Mouse (Mus musculus): ENCODE measurements at regions not wholly inside any gene's neighbourhood (a gene's known extent, or its start where the extent isn't known, plus 50 kb on each side); places are given as distances from the start of the nearest gene placed in this dataset.
A peak's percentile ranks its signal among the peaks of the same experiment; 100 is the strongest.

DNA sequence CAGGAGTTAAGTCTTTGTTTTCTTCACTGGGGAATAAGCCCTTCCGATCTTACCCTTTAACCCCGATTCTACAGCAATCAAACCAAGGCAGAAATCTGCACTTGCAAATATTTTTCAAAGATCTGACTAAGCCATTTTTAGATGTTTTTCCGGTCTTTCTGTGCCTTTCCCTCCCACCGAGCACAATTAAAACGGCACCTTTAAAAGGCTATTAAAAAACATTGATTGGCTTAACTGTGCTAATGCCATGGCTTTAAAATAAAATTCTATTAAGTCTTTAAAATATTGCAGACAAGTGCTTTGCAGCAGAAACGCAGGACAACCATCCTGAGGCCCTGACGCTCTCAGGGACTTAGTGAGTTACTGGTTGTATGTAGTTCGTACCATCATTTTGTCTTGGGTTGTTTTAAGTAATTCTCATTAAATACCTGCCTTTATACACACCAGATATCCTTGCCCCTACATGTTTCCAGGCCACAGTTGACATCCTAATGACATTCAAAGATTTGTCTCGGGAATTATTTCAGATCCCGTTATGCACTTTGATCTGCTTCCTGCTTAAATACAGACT, 197.6 kb upstream of the Hnrnpa3 start:
- no peak for ATAC-seq (ENCODE audit: extremely low read depth, insufficient number of reproducible peaks, low FRiP score, low TSS enrichment)
- no peak overlapping the region for H3K4me2 ChIP-seq
- H3K9ac ChIP-seq = no peak overlapping the region
- WGBS = 68% methylated on average over 10 of the region's 10 CpGs
- no peaks in the 10 kb centered on the region for H3K9me3 ChIP-seq
- no peak overlapping the region for H3K4me3 ChIP-seq
- no peaks in the 10 kb centered on the region for H3K36me3 ChIP-seq
- H3K4me1 ChIP-seq = no peaks in the 10 kb centered on the region
- no peak overlapping the region for H3K27ac ChIP-seq (replicated peaks)
- H3K27me3 ChIP-seq (replicated peaks) = no peaks in the 10 kb centered on the region

DNA sequence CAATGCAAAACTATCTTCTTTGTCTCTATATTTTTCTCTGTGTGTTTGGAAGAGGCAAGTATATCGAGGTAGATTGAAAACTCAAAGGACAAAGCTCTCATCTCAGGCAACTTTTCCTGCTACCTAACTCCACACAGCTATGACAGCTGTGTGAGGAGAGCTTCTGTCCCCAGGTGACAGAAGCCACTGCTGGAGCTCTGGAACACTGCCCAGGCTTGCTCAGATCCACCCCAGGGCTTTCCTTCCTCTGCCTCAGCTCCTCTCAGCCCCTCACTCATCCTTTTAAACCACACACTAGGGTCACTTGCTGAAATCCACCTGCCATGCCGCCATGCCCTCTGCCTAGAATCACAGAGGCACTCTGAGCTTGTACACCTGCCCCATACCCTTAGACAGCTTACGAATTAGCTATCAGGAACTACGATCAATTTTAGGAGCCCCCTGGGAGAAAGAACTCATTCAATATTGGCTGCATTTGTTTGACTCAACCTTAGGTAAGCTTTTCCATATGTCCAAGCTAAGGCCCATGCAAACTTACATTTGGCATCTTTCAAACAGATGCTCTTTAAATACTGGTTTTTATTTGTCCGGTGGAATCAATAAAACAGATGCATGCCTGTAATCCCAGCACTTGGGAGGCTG, 196.9 kb upstream of the Hnrnpa3 start:
- H3K9ac ChIP-seq = no peak overlapping the region
- no peaks in the 10 kb centered on the region for H3K9me3 ChIP-seq
- no peak overlapping the region for H3K4me2 ChIP-seq
- H3K36me3 ChIP-seq = no peaks in the 10 kb centered on the region
- H3K4me1 ChIP-seq = no peaks in the 10 kb centered on the region
- ATAC-seq (ENCODE audit: extremely low read depth, insufficient number of reproducible peaks, low FRiP score, low TSS enrichment) = no peak
- no peaks in the 10 kb centered on the region for H3K27me3 ChIP-seq (replicated peaks)
- H3K4me3 ChIP-seq = no peak overlapping the region
- 81% methylated on average over 5 of the region's 5 CpGs for WGBS
- H3K27ac ChIP-seq (replicated peaks) = no peak overlapping the region

DNA sequence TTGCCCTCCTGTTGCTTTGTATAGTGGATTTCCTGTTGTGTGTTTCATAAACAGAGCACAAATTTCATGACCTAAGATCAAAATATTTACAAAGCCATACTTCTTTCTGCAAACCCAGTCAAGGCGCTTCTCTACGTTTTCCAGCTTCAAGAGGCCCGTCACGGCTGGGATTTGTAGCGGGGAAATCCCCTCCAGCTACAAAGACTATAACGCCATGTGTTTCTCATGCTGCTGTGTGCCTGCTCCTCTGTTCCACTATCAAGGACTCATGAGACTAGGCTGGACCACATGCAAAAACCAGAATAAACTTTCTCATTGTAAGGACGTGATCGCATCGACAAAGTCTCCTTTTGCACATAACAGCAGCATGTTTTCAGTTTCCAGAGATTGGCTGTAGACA, 196.0 kb upstream of the Hnrnpa3 start:
- Histone ChIP-seq H3K27ac (replicated peaks) (no peak overlapping the region), H3K4me1 (no peaks in the 10 kb centered on the region), H3K36me3 (no peaks in the 10 kb centered on the region), H3K4me3 (no peak overlapping the region), H3K27me3 (replicated peaks) (no peaks in the 10 kb centered on the region), H3K9ac (no peak overlapping the region), H3K9me3 (no peaks in the 10 kb centered on the region), H3K4me2 (no peak overlapping the region)
- no peak for ATAC-seq (ENCODE audit: extremely low read depth, insufficient number of reproducible peaks, low FRiP score, low TSS enrichment)
- whole genome bisulfite sequencing = 81% methylated on average over 9 of the region's 9 CpGs

DNA sequence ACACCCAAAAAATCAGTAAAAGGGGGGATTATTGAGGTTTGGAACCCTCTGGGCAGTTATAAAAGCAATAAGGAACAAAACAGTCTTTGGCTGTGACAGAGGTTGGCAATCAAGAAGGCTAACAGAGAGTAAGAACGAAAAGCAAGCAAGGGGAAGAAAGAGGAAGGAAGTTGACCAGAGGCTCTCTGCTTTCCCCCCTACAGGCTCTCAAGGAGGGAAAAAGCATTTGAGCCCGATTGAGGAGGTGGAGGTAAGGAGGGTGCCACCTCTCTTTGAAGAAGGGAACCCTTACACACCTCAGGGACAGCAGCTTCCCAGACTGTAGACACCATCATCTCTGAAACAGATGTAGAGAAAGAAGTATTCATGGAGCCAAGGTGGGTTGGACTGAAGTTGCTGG, 194.6 kb upstream of the Hnrnpa3 start:
- 43% methylated on average over 2 of the region's 2 CpGs for WGBS
- H3K27me3 ChIP-seq (replicated peaks) = no peaks in the 10 kb centered on the region
- H3K9me3 ChIP-seq = no peaks in the 10 kb centered on the region
- H3K4me1 ChIP-seq = no peaks in the 10 kb centered on the region
- no peak overlapping the region for H3K4me2 ChIP-seq
- H3K9ac ChIP-seq = no peak overlapping the region
- no peak for ATAC-seq (ENCODE audit: extremely low read depth, insufficient number of reproducible peaks, low FRiP score, low TSS enrichment)
- no peak overlapping the region for H3K27ac ChIP-seq (replicated peaks)
- no peak overlapping the region for H3K4me3 ChIP-seq
- no peaks in the 10 kb centered on the region for H3K36me3 ChIP-seq

DNA sequence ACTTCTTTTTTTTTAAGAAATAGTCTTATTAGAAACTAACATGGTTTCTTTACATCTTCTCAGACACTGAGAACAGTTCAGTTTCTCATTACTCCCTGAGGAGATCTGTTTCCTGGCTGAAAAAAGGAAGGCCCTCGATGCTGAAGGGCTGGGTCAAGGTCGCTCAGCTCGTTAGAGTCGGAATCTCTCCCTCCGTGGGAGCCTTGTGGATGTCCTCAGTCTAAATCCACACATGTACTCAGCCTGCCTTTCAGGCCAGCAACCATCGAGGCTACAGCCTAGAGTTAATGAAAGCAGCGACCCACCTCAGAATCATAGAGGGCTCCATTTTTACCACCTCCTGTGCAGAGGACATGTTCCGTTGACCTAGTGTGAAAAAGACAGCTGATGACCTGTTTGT, 190.2 kb upstream of the Hnrnpa3 start:
- Histone ChIP-seq H3K4me3 (no peak overlapping the region), H3K4me1 (peaks cover 11% of the 10 kb centered on the region), H3K27ac (replicated peaks) (no peak overlapping the region), H3K27me3 (replicated peaks) (no peaks in the 10 kb centered on the region), H3K4me2 (no peak overlapping the region), H3K9ac (no peak overlapping the region), H3K9me3 (no peaks in the 10 kb centered on the region), H3K36me3 (no peaks in the 10 kb centered on the region)
- 74% methylated on average over 8 of the region's 8 CpGs for WGBS
- ATAC-seq (ENCODE audit: extremely low read depth, insufficient number of reproducible peaks, low FRiP score, low TSS enrichment) = no peak

DNA sequence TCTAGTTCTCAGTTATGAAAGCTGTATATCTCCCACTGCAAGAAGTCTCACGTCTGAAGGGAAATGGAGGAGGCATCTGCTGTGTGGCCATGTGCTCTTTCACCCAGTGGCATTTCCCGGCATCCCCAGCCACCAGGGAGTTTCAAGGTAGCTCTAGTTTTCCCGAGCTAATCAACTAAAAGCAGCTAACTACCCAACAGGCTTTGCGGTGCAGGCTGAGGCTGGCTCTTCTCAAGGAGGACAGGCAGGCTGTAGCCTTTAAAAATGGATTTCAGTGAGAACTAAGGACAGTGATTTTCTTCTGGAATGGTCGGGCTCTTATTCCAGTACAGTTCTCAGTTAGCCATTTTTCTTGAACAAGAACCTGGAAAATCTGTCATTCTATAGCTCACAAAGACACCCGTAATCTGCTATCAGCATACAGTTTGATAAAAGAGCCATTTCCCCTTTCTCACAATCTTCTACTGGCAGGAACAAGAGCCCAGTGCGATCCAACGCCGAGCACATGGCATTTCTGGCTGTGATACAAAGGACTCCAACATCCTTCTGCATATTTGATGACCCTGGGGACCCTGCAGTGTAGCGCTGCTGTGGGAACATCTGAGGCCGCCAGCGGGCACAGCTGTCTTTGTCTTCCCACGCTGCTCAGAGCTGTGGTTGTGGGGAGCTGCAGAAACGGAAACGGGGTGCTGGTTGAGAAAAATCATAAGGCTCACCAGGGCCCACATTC, 188.9 kb upstream of the Hnrnpa3 start:
- WGBS = 24% methylated on average over 15 of the region's 15 CpGs
- Histone ChIP-seq H3K4me1 (peaks cover 11% of the 10 kb centered on the region), H3K27ac (replicated peaks) (peak overlapping the region; percentile 73), H3K36me3 (no peaks in the 10 kb centered on the region), H3K4me2 (peak overlapping the region; percentile 57), H3K9ac (peak overlapping the region; percentile 52; the same call in 1 of the 2 replicates), H3K4me3 (peak overlapping the region; percentile 8; the same call in 1 of the 2 replicates), H3K9me3 (no peaks in the 10 kb centered on the region), H3K27me3 (replicated peaks) (no peaks in the 10 kb centered on the region)
- ATAC-seq (ENCODE audit: extremely low read depth, insufficient number of reproducible peaks, low FRiP score, low TSS enrichment) = 0 out of 2 replicates have a peak, but pooled peaks have one; percentile 51

DNA sequence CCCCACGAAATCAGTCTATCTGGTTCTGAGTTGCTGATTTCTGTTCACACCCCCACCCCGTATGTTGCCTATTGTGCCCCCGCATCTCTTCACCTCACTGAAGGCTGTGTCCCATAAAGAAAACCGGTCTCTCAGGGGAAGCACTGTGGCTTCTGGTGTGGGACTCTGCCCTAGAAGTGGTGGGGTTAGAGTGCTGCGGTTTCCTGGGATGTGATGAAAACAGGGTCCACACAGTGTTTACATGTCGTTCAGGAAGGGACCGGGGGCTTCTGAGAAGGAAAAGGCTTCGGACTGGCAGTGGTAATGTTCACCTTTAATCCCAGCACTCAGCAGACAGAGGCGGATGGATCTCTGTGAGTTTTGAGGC, 188.4 kb upstream of the Hnrnpa3 start:
- no peak for ATAC-seq (ENCODE audit: extremely low read depth, insufficient number of reproducible peaks, low FRiP score, low TSS enrichment)

DNA sequence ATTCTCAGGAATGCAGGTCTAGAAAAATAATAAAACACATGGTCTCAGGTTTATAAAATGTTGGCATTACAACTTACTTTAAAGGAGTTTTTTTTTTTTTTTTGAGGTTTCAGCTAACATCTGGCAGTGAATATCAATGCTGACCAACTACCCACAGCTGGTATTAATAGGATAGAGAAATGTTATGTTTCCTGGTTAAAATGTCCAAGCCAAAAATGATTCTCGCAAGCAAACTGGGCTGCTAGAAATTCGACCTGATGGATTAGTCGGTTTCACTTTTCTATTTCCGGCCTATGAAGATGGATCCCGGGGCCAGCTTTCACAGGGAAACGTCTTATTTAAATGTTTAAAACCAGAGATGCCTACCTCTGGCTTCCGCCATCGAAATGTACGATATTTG, 186.6 kb upstream of the Hnrnpa3 start:
- Histone ChIP-seq H3K9me3 (no peaks in the 10 kb centered on the region), H3K4me3 (no peak overlapping the region), H3K36me3 (no peaks in the 10 kb centered on the region), H3K27ac (replicated peaks) (no peak overlapping the region), H3K4me2 (no peak overlapping the region), H3K9ac (no peak overlapping the region), H3K4me1 (peaks cover 11% of the 10 kb centered on the region), H3K27me3 (replicated peaks) (no peaks in the 10 kb centered on the region)
- no peak for ATAC-seq (ENCODE audit: extremely low read depth, insufficient number of reproducible peaks, low FRiP score, low TSS enrichment)
- 81% methylated on average over 9 of the region's 9 CpGs for WGBS

More for the DNA sequence above, 188.4 kb upstream of the Hnrnpa3 start:
- H3K36me3 ChIP-seq = no peaks in the 10 kb centered on the region
- peaks cover 11% of the 10 kb centered on the region for H3K4me1 ChIP-seq
- no peaks in the 10 kb centered on the region for H3K27me3 ChIP-seq (replicated peaks)
- H3K4me3 ChIP-seq = peak overlapping the region; percentile 8; the same call in 1 of the 2 replicates
- 40% methylated on average over 9 of the region's 9 CpGs for WGBS
- H3K27ac ChIP-seq (replicated peaks) = peak overlapping the region; percentile 73
- peak overlapping the region; percentile 57 for H3K4me2 ChIP-seq
- H3K9ac ChIP-seq = peak overlapping the region; percentile 52
- H3K9me3 ChIP-seq = no peaks in the 10 kb centered on the region

DNA sequence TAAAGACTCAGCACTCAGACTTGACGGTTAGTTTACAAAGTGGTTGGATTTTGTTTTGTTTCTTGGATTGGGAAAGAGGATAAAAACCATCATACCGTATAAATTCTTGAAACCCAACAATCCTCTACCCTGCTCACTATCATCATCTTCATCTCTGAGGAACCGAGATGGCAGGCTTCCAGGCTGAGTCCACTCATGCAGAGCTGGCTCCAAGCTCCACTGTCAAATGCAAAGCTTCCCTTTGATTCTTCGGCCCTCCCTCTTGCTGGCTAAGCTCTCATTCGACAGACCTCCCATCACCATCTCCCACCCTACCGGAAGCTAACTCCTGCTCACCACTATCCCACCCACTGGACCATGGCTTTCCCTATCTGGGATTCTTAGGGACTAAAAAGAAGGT, 184.6 kb upstream of the Hnrnpa3 start:
- Histone ChIP-seq H3K4me3 (no peak overlapping the region), H3K36me3 (no peaks in the 10 kb centered on the region), H3K4me1 (peaks cover 11% of the 10 kb centered on the region), H3K9me3 (no peaks in the 10 kb centered on the region), H3K9ac (no peak overlapping the region), H3K27ac (replicated peaks) (no peak overlapping the region), H3K4me2 (no peak overlapping the region), H3K27me3 (replicated peaks) (no peaks in the 10 kb centered on the region)
- 60% methylated on average over 6 of the region's 6 CpGs for WGBS
- no peak for ATAC-seq (ENCODE audit: extremely low read depth, insufficient number of reproducible peaks, low FRiP score, low TSS enrichment)

DNA sequence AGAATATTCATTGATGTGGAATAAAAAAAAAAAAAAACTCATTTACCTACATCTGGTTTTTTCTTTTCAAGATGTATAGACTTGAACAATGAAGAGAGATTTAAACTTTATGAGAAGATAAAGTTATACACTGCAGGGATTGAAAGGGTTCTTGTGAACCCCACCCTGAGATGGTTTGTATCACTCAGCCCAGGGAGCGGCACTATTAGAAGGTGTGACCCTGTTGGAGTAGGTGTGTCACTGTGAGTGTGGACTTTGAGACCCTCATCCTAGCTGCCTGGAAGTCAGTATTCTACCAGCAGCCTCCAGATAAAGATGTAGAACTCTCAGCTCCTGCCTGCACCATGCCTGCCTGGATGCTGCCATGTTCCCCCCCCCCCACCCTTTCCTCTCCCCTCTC, 182.7 kb upstream of the Hnrnpa3 start:
- 94% methylated on average over 1 of the region's 1 CpGs for WGBS

DNA sequence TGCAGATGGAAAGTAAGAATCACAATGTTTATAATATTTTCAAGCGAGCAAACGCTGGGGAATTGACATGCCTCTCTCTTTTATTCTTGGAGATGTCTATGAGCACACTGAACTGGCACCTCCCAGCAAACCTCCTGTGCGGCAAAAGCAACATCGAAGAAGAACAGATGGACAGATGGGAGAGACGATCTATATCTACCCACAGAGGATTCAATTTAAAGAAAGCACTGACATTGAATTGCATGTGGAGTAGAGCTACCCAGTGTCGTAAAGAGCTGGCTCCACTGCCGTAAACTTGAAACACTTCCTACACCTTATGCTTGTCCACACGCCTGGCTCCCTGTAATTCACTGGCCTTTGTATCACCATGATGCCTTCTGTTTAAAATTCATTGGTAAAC, 182.0 kb upstream of the Hnrnpa3 start:
- 79% methylated on average over 8 of the region's 8 CpGs for WGBS
- no peak overlapping the region for H3K27ac ChIP-seq (replicated peaks)
- H3K4me2 ChIP-seq = no peak overlapping the region
- no peak overlapping the region for H3K9ac ChIP-seq
- no peaks in the 10 kb centered on the region for H3K36me3 ChIP-seq
- no peaks in the 10 kb centered on the region for H3K27me3 ChIP-seq (replicated peaks)
- H3K9me3 ChIP-seq = no peaks in the 10 kb centered on the region
- no peak overlapping the region for H3K4me3 ChIP-seq
- H3K4me1 ChIP-seq = peaks cover 5% of the 10 kb centered on the region
- no peak for ATAC-seq (ENCODE audit: extremely low read depth, insufficient number of reproducible peaks, low FRiP score, low TSS enrichment)

More for the DNA sequence above, 182.7 kb upstream of the Hnrnpa3 start:
- Histone ChIP-seq H3K36me3 (no peaks in the 10 kb centered on the region), H3K9ac (no peak overlapping the region), H3K9me3 (no peaks in the 10 kb centered on the region), H3K4me1 (no peaks in the 10 kb centered on the region), H3K4me2 (no peak overlapping the region), H3K27ac (replicated peaks) (no peak overlapping the region), H3K27me3 (replicated peaks) (no peaks in the 10 kb centered on the region), H3K4me3 (no peak overlapping the region)
- no peak for ATAC-seq (ENCODE audit: extremely low read depth, insufficient number of reproducible peaks, low FRiP score, low TSS enrichment)
